Mouse (Mus musculus): ENCODE measurements around the gene Nmrk2.
A peak's percentile ranks its signal among the peaks of the same experiment; 100 is the strongest.
"Not testable (repeated sequence)": the region's sequence is repeated elsewhere in the genome, so short reads cannot be mapped to it uniquely, and the experiment has no call there.

Gene Nmrk2

DNA sequence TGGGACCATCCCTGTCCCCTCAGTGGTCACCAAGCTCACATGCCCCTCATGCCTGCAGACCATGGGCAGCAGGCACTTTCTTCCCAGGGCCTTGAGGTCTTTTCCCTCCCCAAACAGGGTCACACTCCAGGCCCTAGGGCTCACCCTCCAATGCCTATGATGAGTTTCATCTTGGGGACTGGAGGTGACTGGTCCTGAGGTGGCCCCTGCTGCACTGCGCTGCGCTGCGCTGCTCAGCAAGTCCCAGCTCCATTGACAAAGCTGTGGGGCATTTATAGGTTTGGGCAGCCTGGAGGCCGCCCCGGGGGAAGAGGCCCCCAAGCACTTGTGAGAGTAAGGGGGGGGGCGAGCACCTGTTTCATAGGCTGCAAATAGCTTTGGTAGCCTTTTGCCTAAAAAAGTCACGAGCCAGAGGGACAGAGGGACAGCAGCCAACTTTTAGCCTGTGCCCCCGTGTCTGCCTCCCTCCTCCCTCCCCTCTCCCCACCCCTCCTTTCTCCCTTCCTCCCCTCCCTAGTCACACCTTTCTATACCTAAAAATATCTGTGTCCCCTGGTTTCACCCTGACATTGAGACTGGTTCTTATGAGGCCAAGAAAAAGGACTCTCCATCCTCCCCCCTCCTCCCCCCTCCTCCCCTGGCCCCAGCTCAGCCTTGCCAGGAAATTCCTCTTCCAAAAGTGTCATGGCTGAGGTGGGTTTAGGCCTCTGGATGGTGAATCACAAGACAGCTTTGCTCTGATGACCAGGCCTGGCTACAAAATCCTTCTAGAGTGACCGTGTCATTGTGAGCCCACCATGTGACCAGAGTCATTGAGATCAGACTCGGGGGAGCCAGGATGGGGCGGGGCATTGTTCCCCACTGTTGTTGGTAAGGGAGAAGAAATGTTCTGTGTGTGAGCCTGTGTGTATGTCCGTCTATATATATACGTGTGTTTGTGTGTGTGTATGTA, at the start of gene Nmrk2:
Gene Nmrk2, minus strand, starts transcription at position 245 of the 952 bp plus-strand sequence.
- DNase-seq (ENCODE audit: low read depth in 2 of 2, low spot score in 2 of 2), result no peak

DNA sequence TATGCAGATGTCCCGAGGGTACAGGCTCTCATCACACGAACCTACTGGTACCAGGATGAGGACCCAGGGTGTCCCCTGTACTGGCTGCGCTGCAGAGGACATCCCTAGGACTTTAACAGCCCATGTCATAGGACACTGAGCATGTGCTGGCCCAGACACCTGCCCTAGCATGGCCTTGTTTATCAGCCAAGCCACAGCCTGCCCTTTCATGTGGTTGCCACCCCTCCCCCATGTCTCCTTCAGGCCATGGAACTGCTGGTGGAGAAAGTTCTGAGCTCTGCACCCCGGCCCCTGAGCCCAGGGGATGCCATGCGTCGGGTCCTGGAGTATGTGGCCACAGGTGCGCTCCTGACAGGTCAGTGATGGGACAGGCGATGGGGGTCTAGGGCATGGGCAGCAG, 47.6 kb upstream of the Nmrk2 start:
- DNase-seq (ENCODE audit: low read depth in 2 of 2, low spot score in 2 of 2), result no peak

DNA sequence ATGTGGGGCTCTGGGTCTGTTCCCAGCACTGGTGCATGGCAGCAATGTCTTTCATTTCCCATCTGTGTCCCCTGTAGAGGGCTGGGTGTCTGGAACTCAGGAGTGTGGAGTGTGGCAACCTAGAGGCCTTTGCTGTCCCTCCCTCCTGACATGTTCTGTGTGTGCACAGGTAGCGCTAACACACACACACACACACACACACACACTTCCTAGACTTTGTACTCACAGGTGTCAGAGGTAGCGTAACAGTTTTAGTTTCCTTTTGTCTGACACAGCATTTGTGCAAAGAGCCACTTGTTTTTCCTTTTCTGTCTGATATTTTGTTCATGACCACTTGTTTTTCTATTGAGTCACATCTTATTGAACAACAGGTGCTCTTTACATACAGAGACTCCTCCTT, 46.0 kb upstream of the Nmrk2 start:
- DNase-seq (ENCODE audit: low read depth in 2 of 2, low spot score in 2 of 2), result no peak

DNA sequence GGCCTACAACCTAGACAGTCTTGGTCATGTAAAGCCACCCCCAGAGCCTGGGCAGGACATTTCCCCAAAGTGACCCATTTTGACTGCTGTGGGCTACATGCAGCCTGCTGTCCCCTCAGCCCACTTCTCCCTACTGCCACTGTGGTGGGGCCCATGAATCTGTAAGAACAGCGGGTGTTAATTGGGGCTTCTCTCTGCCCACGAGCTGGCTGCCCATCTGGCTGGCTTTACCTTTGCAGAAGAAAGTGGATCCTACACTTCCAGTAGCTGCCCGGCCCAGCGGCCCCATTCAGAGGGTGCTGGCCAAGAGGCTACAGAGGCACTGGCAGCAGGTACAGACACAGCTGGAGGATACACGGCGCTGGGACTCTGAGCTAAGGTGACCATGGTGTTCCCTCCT, 43.3 kb upstream of the Nmrk2 start:
- DNase-seq (ENCODE audit: low read depth in 2 of 2, low spot score in 2 of 2), result no peak

DNA sequence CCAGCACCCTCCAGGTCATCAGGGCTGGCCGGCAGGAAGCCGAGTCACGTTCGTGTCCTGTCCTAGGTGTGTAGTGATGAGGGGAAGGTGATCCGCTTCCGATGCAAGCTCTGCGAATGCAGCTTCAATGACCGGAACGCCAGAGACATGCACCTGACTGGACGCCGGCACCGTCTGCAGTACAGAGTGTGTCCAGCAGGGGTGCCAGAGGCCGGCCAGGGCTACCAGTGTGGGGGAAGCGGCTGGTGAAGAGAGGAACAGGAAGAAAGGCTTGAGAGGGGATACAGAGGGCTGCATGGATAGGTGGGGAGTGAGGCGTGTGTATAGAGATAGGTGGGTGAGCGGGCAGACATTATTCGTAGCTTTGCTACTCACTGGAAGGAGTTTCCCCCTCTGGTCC, 42.7 kb upstream of the Nmrk2 start:
- DNase-seq (ENCODE audit: low read depth in 2 of 2, low spot score in 2 of 2), result peak; percentile 73 to 79

DNA sequence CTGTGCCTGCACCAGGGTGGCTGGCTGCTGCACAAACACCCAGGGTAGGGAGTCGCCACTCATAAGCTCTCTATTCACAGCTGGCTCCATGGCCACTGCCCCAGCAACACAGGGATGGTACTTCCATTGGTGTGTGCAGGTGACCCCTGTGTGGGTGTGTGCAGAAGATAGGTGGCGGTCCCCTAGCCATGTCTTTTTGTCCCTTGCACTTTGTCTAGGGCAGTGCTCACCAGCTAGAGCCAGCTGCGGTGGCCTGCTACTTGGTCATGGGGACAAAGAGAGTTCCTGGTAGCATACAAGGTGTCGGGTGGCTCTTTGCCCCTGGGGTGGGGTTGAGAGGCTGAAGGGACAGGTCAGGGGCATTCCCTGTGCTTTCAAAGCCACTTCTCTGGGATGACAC, 42.3 kb upstream of the Nmrk2 start:
- DNase-seq (ENCODE audit: low read depth in 2 of 2, low spot score in 2 of 2), result no peak

DNA sequence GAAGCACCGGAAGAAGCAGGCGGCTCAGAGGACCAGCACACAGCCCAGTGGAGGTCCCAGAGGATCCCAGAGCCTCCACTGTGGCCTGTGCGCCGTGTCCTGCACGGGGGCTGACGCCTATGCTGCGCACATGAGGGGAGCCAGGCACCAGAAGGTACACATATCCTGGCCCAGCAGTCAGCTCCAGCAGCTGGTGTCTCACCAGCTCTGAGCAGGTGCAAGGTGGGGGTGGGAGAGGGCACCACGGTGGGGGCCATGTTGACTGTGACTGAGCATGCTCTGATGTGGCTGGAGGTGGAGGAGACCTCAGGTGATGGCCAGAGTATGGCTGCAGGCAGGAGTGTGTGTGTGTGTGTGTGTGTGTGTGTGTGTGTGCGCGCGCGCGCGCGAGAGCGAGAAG, 40.2 kb upstream of the Nmrk2 start:
- DNase-seq (ENCODE audit: low read depth in 2 of 2, low spot score in 2 of 2), result no peak

DNA sequence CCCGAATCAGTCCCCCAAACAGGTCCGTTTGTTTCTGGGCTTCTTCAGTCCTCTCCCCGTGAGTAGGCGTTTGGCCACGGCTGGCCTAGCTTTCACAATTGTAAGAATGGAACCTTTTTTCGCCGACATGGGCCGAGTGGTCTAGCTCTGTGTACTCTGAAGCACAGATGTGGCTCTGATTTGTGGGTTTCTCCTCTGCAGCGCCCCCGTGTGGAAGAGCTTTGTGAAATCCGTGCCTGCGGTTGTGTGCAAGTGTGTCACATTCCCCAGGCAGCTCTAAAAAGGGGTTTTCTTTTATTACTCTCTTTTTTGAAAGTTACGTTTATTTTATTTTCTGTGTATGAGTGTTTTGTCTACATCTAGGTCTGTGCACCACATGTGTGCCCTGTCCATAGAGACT, 39.0 kb upstream of the Nmrk2 start:
- DNase-seq (ENCODE audit: low read depth in 2 of 2, low spot score in 2 of 2), result peak; percentile 46 to 66

DNA sequence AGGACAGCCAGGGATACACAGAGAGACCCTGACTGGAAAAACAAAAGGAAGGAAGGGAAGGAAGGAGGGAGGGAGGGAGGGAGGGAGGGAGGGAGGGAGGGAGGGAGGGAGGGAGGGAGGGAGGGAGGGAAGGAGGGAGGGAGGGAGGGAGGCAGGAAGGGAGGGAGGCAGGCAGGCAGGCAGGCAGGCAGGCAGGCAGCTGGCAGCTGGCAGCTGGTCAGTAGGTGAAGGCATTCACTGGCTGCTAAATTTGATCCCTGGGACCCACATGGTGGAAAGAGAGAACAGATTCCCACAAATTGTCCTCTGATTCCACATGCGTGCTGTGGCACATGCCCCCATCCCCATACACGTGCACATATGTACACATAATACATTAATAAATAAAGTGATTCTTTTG, 36.8 kb upstream of the Nmrk2 start:
- DNase-seq (ENCODE audit: low read depth in 2 of 2, low spot score in 2 of 2), result no peak

DNA sequence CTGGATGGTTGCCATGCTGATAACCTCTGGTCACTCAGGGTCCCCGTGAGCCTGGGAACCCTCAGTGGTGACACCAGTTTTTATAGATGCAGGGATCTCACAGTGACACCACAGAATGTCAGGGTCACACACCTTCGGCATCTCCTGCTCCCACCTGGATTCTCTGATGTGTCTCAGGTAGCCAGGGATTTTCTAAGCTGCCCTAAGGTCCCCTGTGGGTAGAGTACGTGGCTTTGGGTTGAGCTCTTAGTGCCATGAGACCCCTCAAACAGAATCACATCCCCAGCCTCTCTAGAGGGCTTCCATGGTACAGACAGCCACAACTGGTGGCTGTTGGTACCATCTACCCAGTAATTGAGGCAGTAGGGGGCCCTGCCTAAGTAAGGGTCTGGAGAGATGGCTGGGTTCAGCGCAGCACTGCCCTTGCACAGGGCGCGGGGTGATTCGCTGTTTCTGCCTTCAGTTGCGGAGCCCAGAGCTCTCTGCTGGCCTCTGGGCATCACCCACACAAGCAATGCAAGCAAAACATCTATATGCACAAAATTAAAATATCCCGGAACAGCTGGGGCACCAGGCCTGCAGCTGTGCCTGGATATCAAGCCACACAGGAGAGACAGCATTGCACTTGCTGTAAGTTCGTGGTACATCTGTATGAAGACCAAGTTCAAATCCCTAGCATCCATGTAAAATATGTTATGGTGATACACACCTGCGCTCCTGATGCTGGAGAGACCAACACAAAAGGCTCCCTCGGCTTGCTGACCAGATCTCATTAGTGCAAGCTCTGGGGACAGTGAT, 34.8 kb upstream of the Nmrk2 start:
- no peak for DNase-seq (ENCODE audit: low read depth in 2 of 2, low spot score in 2 of 2)

DNA sequence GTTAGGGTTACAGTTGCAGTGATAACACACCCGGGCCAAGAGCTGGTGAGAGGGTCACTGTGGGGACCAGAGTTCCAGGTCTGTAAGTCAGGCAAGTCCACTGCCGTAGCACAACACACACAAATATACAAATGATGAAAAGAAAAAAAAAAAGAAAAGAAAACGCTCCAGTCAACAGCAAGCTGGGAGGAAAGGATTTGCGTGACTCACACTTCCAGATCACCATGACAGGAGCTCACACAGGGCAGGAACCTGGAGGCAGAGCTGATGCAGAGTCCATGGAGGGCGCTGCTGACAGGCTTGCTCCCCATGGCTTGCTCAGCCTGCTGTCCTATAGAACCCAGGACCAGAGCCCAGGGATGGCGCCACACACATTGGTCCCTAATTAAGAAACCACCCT, 32.4 kb upstream of the Nmrk2 start:
- no peak for DNase-seq (ENCODE audit: low read depth in 2 of 2, low spot score in 2 of 2)

DNA sequence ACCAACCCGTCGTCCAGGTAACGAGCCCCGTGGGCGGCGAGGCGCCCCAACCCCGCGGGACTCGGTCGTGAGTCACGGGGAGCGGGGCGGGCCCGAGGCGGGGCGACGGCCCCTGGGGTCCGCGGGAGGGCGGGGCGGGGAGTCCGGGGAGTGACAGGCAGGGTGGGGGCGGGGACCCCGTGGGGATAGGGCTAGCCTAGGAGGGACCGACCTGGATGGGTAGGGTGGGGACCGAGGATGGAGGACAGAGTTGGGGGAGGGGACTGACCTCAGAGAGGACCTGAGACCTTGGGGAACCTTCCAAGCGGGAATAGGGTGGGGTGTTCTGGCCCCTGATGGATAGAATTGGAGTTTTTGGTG, 31.4 kb upstream of the Nmrk2 start:
- DNase-seq (ENCODE audit: low read depth in 2 of 2, low spot score in 2 of 2), result no peak

DNA sequence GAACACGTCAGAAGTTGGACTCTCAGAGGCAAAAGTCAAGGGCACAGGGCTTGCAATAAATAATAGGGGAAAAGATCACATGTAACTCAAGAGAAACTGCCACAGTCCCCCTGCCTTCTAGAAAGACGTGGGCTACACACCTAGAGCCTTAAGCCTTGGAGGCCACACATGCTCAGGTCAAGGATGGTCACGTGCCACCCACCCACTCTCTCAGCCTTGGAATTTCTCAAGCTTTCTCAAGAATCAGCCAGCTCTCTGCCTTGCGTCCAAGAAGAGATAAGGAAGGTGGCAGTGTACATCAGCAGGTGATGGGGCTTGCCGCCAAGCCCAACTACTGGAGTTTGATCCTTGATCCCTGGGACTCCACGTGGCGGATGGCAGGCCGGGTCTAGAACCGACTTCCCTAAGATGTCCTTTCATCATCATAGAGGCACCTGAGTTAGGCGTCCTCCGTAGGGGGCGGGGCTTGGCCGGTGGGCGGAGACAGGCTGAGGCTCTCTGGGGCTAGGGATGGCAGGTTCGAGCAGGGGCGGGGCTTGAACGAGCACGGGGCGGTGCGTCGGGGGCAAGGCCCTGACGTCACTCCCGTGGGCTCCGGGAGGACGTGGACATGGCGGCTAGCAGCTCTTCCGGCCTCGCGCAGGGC, 30.9 kb upstream of the Nmrk2 start, which contains the start of gene Zfr2:
Gene Zfr2, plus strand, starts transcription at position 576 of the 646 bp plus-strand sequence.
- peak; percentile 82 to 87 for DNase-seq (ENCODE audit: low read depth in 2 of 2, low spot score in 2 of 2)

DNA sequence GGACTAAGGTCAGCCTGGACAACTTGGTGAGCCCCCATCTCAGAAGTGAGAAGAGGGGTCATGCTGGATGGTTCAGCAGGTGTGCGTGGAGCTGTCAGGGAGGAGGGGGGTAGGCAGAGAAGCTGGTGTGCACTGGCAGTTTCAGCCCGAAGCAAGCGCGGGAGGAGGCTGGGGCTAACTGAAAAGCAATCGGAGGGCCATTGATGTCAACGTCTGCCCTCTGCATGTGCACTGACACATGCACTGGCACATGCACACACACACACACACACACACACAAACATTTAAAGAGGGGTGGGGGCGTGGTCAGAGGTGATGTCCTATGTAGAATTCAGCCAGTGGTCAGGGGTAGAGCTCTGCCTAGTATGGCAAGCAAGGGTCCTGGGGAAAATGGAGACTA, 29.6 kb upstream of the Nmrk2 start:
- DNase-seq (ENCODE audit: low read depth in 2 of 2, low spot score in 2 of 2), result no peak

DNA sequence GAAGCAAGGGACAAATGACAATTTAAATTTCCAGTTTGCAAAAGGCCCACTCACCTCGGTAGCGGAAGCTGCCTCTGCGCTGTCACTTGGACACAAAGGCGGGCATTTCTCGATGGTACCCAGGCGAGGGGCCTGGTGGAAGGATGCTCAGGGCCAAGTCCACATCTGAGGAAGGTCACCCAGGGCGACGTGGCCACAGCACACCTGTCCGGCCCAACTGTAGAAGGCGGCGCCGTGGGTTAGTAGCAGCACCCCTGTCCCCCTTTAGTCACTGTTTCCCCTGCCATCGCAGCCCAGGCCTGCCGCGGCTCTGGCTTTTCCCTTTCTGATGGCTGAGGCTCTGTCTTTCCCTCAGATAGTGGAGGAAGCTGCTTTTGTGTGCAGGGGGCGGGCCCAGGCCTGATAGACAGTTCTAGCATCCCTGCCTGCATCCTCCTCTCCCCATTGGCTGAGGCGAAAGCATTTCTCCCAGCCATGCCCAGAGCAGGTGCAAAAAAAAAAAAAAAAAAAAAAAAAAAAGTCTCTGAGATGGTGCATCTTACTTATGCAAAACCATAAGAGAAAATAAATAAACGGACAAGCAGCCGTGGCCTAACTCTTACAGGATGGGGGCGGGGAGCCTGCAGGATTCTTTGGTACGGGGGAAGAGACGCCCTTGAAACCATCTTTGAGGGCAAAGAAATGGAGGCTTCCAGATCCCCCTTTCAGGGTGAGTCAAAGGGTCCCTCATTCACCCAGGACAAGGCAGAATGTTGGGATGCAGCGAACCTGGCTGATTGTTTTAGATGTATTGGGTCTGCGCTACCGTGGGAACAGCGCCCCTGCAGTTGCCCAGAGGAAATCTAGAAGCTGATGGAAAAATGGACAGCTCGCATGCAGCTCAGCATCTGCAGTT, 28.8 kb upstream of the Nmrk2 start, which contains the start of gene Atcay:
Gene Atcay, minus strand, starts transcription at position 396 of the 895 bp plus-strand sequence.
- no peak for DNase-seq (ENCODE audit: low read depth in 2 of 2, low spot score in 2 of 2)

DNA sequence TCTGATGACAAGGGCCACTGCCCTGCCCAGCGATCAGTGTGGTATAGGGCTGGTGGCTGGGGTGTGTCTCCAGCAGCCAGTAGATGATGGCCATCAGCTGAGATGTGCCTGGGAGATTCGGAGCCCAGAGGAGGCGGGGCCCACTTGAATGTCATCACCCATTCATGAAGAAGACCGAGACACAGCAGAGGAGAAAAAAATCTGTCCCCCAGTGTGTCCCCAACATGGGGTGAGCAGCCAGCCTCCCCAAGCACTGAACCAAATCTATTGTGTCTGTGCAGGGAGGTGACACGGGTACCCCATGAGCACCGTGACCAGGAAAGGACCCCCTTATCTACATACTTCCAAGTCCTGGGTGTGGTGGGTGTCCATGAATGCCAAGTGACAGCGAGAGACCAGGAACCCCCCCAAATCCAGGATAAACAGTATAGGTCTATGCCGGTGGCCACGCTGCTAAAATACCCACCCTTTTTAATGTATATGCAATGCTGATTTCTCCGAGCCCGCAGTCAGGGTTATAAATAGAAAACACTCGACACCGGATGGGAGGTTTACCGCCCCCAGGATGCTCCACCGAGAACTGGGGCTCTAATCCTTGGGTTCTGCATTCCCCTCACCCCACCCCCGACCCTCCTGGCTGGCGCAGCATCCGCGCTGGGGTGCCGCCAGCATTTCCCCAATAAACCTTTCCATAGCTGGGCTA, 28.0 kb upstream of the Nmrk2 start:
- DNase-seq (ENCODE audit: low read depth in 2 of 2, low spot score in 2 of 2), result no peak

DNA sequence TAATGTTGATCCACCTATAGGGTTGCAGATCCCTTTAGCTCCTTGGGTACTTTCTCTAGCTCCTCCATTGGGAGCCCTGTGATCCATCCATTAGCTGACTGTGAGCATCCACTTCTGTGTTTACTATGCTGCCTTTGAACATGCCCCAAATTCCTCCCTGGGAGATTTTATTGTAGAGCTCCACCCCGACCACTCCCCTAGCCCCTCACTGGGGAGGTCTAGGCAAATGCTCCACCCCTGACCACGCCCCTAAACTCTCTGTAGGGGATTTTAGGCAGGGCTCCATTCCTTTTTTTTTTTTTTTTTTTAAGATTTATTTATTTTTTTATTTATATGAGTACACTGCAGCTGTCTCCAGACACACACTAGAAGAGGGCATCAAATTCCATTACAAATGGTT, 21.9 kb upstream of the Nmrk2 start:
- not testable (repeated sequence) for DNase-seq (ENCODE audit: low read depth in 2 of 2, low spot score in 2 of 2)

DNA sequence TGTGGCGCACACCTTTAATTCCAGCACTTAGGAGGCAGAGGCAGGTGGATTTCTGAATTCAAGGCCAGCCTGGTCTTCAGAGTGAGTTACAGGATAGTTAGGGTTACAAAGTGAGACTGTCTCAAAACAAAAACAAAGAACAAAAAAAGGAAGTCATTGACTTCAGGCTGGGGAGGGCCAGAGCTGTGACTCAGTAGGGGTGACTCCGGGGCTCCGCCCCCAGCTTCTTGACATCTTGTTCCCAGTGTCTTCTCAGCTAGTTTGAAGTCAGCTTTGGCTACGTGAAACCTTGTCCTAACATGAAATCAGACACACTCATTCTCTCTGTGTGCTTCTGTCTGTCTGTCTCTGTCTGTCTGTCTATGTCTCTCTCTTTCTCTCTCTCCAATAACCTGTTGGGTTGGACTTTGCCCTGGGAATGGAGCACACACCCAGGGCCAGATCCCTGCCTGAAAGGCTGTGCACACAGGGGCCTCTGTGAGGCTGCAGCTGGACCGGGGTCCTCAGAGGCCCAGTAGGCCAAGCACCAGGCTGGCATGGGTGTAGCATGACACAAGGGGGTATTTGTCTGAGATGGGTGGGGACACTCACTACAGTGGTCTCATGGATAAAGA, 19.7 kb upstream of the Nmrk2 start:
- no peak for DNase-seq (ENCODE audit: low read depth in 2 of 2, low spot score in 2 of 2)

DNA sequence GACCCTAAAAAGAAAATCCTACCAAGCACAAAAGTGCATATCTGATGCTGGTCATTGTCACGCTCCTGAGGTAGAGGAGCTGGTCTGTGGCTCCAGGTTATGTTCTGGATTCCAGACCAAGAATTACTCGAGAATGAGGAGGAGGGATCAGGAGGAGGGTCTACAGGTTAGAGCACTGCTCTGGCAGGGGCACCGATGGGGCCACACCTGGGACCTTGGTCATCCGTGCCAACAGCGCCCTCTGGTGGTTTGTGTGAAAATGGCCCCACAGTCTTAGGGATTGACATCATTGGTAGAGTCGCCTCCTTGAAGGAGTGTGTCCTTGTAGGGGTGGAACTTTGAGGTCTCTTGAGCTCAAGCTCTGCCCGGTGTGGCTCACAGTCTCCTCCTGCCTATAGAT, 16.1 kb upstream of the Nmrk2 start:
- DNase-seq (ENCODE audit: low read depth in 2 of 2, low spot score in 2 of 2), result peak; percentile 74 to 82

DNA sequence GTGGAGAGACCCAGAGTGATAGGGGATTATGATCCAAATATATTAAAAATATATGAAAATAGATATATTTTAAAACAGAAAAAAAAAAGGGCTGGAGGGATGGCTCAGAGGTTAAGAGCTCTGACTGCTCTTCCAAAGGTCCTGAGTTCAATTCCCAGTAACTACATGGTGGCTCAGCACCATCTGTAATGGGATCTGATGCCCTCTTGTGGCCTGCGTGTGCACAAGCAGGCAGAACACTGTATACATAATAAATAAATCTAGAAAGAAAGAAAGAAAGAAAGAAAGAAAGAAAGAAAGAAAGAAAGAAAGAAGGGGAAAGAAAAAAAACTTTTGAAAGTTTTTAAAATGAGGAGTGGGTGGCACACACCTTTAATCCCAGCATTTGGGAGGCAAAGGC, 15.4 kb upstream of the Nmrk2 start:
- DNase-seq (ENCODE audit: low read depth in 2 of 2, low spot score in 2 of 2), result peak in 1 of 2 experiments; percentile 35
